Mouse (Mus musculus) erythroblast, embryonic 14.5 days (primary cell): ENCODE data around the gene Gm6096. TPM values are rescaled to one million over a fixed set of nuclear protein-coding genes. Genes with fewer than 3 reads are reported as not detected.

Experiments
- H3K27me3 ChIP-seq: 2 replicates; pipeline ENCODE4 v1.6.1; 2012; ENCODE audit warnings: inconsistent platforms; ENCODE audit not compliant: control insufficient read depth
- H3K36me3 ChIP-seq: 2 replicates; pipeline ENCODE4 v1.6.1; 2012; ENCODE audit warnings: mild to moderate bottlenecking, inconsistent platforms; ENCODE audit not compliant: control insufficient read depth
- H3K4me1 ChIP-seq: 2 replicates; pipeline ENCODE4 v1.6.1; 2012; ENCODE audit warnings: inconsistent platforms; ENCODE audit not compliant: control insufficient read depth
- H3K4me3 ChIP-seq: replicated peaks from 2 replicates; pipeline ENCODE3; 2012; ENCODE audit warnings: moderate library complexity, mild to moderate bottlenecking, inconsistent platforms
- H3K9me3 ChIP-seq: 2 replicates; pipeline ENCODE4 v1.6.1; 2012; ENCODE audit warnings: low read length, inconsistent platforms, mixed read lengths; ENCODE audit not compliant: control insufficient read depth
- GATA1 ChIP-seq: IDR thresholded peaks from 2 replicates; pipeline ENCODE4 v1.6.1; 2012; ENCODE audit warnings: low read length, inconsistent platforms, mixed read lengths
- TAL1 ChIP-seq: IDR thresholded peaks from 3 replicates; pipeline ENCODE4 v1.6.1; 2012; ENCODE audit warnings: low read length, inconsistent platforms, mixed read lengths
- polyA plus RNA-seq: library from polyadenylated mRNA; stranded (reverse); fragments of >175 nt; gene quantifications from 2 replicates; pipeline ENCODE4 v1.2.3, GENCODE M21; 2012

The Gm6096 gene
- polyA plus RNA-seq, 1 experiment, result not detected

GRCm38 (mm10) chr7:34255137-34255536, 4.3 kb downstream of the Gm6096 start:
- Histone ChIP-seq H3K4me3 (no peak overlapping the region), H3K27me3 (no peaks in the 10 kb centered on the region), H3K36me3 (peaks cover 98% of the 10 kb centered on the region), H3K9me3 (no peaks in the 10 kb centered on the region), H3K4me1 (no peaks in the 10 kb centered on the region)
- no peak for TF ChIP-seq GATA1
- no peak for TF ChIP-seq TAL1

GRCm38 (mm10) chr7:34255916-34256315, 5.1 kb downstream of the Gm6096 start:
- H3K36me3 ChIP-seq, result peaks cover 98% of the 10 kb centered on the region
- TF ChIP-seq GATA1 (no peak), TAL1 (no peak)
- no peaks in the 10 kb centered on the region for H3K9me3 ChIP-seq

GRCm38 (mm10) chr7:34257279-34257678, 6.4 kb downstream of the Gm6096 start:
- Histone ChIP-seq H3K9me3 (no peaks in the 10 kb centered on the region), H3K4me1 (no peaks in the 10 kb centered on the region), H3K36me3 (peaks cover 97% of the 10 kb centered on the region), H3K27me3 (no peaks in the 10 kb centered on the region), H3K4me3 (no peak overlapping the region)
- TF ChIP-seq GATA1 (no peak), TAL1 (no peak)

More at GRCm38 (mm10) chr7:34255916-34256315, 5.1 kb downstream of the Gm6096 start:
- no peak overlapping the region for H3K4me3 ChIP-seq
- H3K27me3 ChIP-seq, result no peaks in the 10 kb centered on the region
- no peaks in the 10 kb centered on the region for H3K4me1 ChIP-seq

- Histone ChIP-seq H3K36me3 (peaks cover 98% of the 10 kb centered on the region), H3K4me1 (no peaks in the 10 kb centered on the region), H3K27me3 (no peaks in the 10 kb centered on the region), H3K9me3 (no peaks in the 10 kb centered on the region), H3K4me3 (no peak overlapping the region)
- TF ChIP-seq TAL1 (no peak), GATA1 (no peak)
Measured at GRCm38 (mm10) chr7:34258407-34258806, 7.6 kb downstream of the Gm6096 start.

GRCm38 (mm10) chr7:34263437-34263836, 12.6 kb downstream of the Gm6096 start:
- no peaks in the 10 kb centered on the region for H3K27me3 ChIP-seq
- no peak overlapping the region for H3K4me3 ChIP-seq
- H3K36me3 ChIP-seq, result peaks cover 65% of the 10 kb centered on the region
- TF ChIP-seq TAL1 (no peak), GATA1 (no peak)
- peaks cover 18% of the 10 kb centered on the region for H3K4me1 ChIP-seq
- no peaks in the 10 kb centered on the region for H3K9me3 ChIP-seq

- H3K9me3 ChIP-seq, result no peaks in the 10 kb centered on the region
- H3K36me3 ChIP-seq, result peaks cover 42% of the 10 kb centered on the region
- H3K4me3 ChIP-seq, result no peak overlapping the region
- peaks cover 18% of the 10 kb centered on the region for H3K4me1 ChIP-seq
- H3K27me3 ChIP-seq, result no peaks in the 10 kb centered on the region
- TF ChIP-seq GATA1, result no peak
- TF ChIP-seq TAL1, result no peak
Measured at GRCm38 (mm10) chr7:34265876-34266346, 15.1 kb downstream of the Gm6096 start.

GRCm38 (mm10) chr7:34266421-34266820, 15.6 kb downstream of the Gm6096 start:
- TF ChIP-seq GATA1, result no peak
- Histone ChIP-seq H3K36me3 (peaks cover 37% of the 10 kb centered on the region), H3K4me3 (no peak overlapping the region), H3K4me1 (peaks cover 18% of the 10 kb centered on the region), H3K27me3 (no peaks in the 10 kb centered on the region), H3K9me3 (no peaks in the 10 kb centered on the region)

- Histone ChIP-seq H3K27me3 (no peaks in the 10 kb centered on the region), H3K4me1 (peaks cover 18% of the 10 kb centered on the region), H3K4me3 (no peak overlapping the region), H3K9me3 (no peaks in the 10 kb centered on the region), H3K36me3 (peaks cover 20% of the 10 kb centered on the region)
- TF ChIP-seq GATA1 (no peak), TAL1 (no peak)
Measured at GRCm38 (mm10) chr7:34268463-34268862, 17.6 kb downstream of the Gm6096 start.

GRCm38 (mm10) chr7:34272465-34272864, 21.6 kb downstream of the Gm6096 start:
- Histone ChIP-seq H3K9me3 (no peaks in the 10 kb centered on the region), H3K36me3 (peaks cover 16% of the 10 kb centered on the region), H3K4me3 (no peak overlapping the region), H3K4me1 (peaks cover 4% of the 10 kb centered on the region), H3K27me3 (no peaks in the 10 kb centered on the region)
- TF ChIP-seq TAL1 (no peak), GATA1 (no peak)

GRCm38 (mm10) chr7:34276066-34276465, 25.2 kb downstream of the Gm6096 start:
- TF ChIP-seq GATA1, result no peak
- no peak for TF ChIP-seq TAL1
- Histone ChIP-seq H3K9me3 (no peaks in the 10 kb centered on the region), H3K4me3 (no peak overlapping the region), H3K4me1 (no peaks in the 10 kb centered on the region), H3K27me3 (no peaks in the 10 kb centered on the region), H3K36me3 (peaks cover 42% of the 10 kb centered on the region)
